Mouse (Mus musculus): ENCODE measurements around the gene Zfp385c. TPM values are rescaled to one million over a fixed set of nuclear protein-coding genes. Genes with fewer than 3 reads are reported as not detected.
"Not testable (repeated sequence)": the region's sequence is repeated elsewhere in the genome, so short reads cannot be mapped to it uniquely, and the experiment has no call there.

Gene Zfp385c
- total RNA-seq, 2 experiments from 2014 or later: 0.70 to 1.1 TPM

GRCm38 (mm10) chr11:100688443-100688842 lies 3.8 kb downstream of the Zfp385c start:
- no peak for DNase-seq

GRCm38 (mm10) chr11:100687265-100687664 lies 5.0 kb downstream of the Zfp385c start:
- no peak for DNase-seq

- DNase-seq: no peak
Measured at GRCm38 (mm10) chr11:100685371-100685770, 6.9 kb downstream of the Zfp385c start.

DNA sequence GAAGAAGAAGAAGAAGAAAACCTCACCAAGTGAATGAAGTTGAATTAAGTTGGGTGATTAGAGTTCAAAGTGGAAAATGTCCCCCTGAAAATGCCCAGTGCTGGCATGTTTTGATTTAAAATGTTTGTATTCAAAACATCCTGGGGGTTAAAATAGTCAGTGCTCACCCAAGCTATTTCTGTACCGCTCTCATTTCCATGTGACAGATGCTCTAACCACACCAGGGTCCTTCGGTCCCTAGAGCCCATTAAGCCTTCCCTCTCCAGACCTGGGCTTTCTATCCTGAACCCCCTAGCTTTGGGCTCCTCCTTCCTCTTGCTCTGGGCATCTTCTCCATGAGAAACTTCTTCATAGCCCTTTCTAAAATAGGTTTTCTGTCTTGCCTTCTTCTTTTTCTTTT lies 8.2 kb downstream of the Zfp385c start:
- DNase-seq: no peak

DNA sequence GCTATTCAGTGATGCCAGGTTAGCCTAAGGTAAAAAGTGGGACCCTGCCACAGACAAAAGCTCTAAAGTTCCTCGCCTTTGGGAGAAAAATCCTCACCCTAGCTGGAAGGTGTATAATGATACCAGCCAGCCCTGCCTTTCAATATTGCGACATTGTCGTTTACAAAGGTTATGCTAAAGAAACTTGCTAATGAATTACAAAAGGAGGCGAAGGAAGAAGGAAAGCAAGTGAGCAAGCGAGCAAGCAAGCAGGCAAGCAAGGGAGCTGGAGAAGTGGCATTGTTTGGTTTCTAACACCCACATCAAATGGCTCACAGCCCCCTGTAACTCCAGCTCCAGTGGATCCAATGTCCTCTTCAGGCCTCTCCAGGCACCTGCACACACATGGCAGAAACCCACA lies 9.7 kb downstream of the Zfp385c start:
- no peak for DNase-seq

DNA sequence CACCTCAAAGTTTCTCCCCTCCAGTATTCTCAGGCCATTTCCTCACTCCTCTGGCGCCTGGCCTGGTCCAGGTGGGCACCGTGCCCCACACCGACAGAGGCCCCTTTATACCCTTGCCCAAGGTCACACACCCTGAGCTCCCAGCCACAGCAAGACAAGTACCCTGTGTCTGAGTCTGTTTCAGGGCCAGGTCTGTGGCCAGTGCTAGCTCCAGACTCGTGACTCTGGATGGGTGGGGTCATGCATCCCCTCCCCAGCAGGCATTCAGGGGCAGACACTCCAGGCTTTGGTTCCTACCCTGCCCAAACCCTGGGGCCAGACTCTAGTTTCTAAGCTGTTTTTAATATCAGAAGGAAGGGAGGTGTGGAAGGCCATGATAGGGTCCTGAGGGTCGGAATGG lies 10.4 kb downstream of the Zfp385c start:
- DNase-seq: no peak

GRCm38 (mm10) chr11:100677810-100678209 lies 14.4 kb downstream of the Zfp385c start:
- no peak for DNase-seq

- DNase-seq: peak; percentile 73
Measured at GRCm38 (mm10) chr11:100673169-100673568, 19.1 kb downstream of the Zfp385c start.

- DNase-seq: no peak
Measured at GRCm38 (mm10) chr11:100671956-100672355, 20.3 kb downstream of the Zfp385c start.

GRCm38 (mm10) chr11:100671049-100671448 lies 21.2 kb downstream of the Zfp385c start:
- DNase-seq: no peak

DNA sequence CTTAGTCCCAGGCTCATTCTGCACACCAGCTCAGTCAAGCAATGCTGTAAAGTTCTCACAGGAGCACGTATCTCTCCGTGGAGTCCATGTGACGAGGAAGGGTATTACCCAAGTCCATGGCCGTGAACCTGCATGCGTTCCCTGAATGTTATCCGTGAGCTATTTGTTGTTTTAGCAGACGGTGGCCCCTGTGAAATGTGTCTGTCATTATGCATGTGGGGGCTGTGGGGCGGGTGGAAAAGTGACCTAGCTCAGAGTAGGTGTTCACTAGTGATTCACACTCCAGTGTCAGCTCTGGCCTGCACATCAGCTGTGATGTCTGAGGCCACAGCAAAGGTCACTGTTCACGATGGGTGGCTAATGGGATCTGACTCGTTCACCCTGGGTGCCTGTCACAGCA lies 32.4 kb downstream of the Zfp385c start:
- DNase-seq: no peak

GRCm38 (mm10) chr11:100656458-100656857 lies 35.8 kb downstream of the Zfp385c start:
- no peak for DNase-seq

DNA sequence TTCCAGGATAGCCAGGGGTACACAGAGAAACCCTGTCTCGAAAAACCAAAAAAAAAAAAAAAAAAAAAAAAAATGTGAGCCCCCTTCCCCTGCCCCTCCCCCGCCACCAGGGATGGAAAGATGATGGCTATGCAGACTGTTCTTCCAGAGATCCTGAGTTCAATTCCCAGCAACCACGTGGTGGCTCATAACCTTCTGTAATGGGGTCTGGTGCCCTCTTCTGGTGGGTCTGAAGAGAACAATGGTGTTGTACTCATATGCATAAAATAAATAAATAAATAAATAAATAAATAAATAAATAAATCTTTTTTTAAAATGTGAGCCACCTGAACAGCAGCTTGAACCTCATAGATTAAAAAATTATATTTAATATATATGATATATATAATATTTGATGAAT lies 36.7 kb downstream of the Zfp385c start:
- not testable (repeated sequence) for DNase-seq

DNA sequence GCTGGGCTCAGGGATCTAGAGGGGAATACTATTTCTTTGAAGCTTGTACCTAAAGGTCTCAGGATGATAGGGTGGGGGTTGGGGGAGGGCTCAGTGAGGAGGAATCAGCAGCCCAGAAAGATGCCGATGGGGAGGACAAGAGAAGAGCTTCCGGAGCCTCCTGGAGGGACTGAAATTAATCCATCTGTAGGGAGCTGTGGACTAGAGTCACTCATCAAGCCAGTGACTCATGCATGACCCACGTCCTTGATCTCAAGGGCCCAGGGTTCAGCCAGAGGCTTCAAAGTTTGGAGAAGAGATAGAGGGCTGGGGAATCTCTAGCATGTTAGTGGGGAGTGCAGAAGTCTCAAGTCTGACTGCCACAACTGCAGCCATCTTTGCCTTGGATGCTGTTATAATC lies 40.5 kb downstream of the Zfp385c start:
- DNase-seq: no peak

DNA sequence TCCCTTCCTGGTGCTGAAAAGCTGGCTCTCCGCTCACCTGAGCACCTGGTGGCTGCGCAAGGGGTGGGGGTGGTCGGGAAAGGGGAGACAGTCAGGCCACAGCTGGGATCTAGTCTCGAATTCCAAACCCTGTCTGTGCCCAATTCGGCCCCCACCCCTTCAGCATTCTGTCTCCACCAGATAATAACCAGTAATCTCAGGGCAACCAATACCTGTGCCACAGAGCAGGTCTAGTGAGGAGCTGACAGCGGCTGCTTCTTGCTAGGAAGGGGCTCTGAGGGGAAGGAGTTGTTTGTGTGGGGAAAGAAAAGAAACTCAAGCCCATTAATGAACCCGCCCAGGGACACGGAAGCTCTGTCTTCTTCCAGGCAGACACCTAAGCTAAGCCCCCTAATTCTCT lies 41.0 kb downstream of the Zfp385c start:
- DNase-seq: no peak

- no peak for DNase-seq
Measured at GRCm38 (mm10) chr11:100648405-100648804, 43.9 kb downstream of the Zfp385c start.

DNA sequence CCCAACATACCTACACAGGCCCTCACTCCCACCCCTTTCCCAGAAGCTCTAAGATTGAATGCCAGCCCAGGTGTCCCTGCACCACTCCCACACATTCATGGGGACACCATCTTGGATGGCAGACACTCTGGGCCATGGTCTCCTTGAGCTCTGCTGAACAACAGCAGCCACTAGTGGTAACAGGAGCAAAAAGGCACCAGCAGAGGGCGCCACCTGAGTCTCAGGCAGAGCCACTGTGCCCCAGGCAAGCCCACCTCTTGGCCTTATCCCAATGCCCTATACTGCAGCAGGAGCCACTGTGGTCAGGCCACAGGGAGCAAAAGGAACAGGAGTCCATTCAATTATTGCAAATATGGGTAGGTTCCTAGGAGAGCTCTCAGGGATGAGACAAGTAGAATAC lies 46.0 kb downstream of the Zfp385c start:
- DNase-seq: peak; percentile 65

DNA sequence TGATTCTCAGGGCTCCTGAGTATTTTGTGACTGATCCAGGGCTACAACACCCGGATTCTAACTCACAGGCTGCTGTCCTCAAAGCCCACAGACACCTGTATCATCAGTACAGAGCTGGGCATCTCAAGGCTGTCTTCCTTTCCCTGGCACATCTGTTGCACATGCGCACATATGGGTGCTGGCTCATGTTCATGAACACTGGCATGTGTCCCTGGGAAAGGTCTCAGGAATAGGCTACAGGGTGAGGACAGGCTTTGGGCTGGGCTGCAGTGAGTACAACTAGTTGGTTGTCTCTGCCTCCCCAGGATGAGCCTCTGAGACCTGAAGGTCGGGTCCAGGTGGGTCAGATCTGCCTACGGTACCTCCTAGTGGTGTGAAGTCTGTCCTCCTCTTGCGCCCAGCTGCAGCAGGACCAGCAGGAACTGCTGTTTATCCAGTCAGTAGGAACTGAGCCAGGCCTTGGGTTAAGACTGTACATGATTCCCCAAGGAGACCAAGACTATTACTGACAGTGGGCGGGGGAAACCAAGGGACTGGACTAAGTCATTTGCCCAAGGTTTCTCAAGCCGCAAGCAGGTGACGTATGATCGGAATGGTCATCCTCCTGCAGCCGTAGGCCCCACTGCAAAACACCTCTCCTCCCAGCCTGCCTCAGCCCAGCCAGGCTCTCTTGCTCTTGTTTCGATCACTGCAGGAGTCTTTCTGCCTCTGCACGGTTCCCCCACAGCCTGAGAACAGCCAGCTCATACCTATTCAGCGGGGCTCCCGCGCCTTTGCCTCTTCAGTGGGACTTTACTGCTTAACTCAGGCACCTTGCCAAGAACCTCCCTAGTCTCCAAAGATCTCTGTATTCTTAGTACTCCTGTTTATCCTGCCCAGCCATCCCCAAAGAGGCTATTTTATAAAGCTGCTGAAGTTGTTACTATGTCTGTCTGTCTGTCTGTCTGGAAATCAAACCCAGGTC lies 48.4 kb downstream of the Zfp385c start:
- DNase-seq: no peak

DNA sequence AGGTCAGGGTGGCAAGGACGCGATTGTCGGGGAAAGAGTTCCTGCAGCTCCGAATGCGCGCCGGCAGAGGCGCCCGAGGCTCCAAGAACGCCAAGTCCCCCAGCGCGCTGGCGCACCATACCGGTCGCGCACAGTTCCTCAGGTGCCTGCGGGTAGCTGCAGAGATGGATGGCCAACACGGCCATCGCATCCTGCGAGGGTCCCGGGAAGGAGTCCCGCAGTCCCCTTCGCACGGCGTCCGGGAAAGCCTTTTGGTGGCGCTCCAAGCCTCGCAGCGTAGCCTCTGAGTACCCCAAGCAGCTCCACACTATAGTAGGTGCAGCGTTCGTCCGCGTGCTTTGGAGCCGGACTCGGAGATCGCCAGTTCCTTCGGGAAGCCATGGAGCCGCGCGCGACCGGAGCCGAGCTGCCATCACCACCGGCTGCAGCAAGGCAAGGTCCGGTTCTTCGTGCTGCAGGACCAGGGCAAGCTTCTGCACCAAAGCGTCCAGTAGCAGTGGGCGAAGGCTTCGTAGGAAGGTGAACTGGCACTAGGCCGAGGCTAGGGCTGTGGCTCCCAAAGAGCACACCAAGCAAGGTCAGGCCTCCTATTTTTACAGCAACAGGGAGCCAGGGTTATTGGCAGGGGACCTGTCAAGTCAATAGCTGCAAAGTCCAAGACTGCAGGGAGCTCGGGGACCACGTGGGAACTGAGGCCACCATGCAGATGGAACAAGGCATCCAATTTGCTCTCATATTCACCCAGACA lies 51.9 kb downstream of the Zfp385c start:
- peak; percentile 55 for DNase-seq

DNA sequence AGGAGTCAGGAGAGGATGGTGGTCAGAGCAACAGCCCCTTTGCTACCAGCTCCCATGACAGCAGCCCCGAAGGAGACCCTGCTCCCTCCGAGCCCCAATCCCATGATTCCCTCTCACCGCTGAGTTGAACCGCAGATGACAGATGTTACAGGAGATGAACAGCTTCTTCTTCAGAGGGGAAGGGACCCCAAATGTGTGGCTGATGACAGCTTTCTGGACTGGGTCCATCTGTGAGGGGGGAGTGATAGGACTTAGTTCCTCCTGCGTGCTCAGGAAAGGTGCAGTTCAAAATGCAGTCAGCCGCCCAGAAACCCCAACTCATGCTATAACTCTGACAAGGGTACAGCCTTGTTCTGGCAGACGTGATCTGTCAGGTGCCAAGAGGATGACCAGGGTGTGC lies 57.7 kb downstream of the Zfp385c start:
- DNase-seq: no peak

GRCm38 (mm10) chr11:100628862-100629352 lies 63.3 kb downstream of the Zfp385c start:
- DNase-seq: peak; percentile 68

DNA sequence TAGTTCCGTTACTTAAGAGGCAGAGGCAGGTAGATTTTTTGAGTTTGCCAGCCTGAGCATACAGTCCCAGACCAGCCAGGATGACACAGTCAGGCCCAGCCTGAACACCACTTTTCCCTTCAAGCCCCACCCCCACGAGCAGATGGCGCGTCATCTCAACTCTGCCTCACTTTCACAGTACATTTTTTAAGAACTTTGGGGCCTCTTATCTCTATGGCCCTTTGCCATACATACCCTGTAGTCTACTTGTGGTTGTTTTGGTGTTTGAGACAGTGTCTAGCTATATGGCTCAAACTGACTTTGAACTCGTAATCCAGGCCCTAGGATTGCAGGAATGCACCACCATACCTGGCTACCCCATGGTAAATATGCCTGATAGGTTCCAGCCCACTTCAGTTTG lies 64.2 kb downstream of the Zfp385c start:
- DNase-seq: no peak

DNA sequence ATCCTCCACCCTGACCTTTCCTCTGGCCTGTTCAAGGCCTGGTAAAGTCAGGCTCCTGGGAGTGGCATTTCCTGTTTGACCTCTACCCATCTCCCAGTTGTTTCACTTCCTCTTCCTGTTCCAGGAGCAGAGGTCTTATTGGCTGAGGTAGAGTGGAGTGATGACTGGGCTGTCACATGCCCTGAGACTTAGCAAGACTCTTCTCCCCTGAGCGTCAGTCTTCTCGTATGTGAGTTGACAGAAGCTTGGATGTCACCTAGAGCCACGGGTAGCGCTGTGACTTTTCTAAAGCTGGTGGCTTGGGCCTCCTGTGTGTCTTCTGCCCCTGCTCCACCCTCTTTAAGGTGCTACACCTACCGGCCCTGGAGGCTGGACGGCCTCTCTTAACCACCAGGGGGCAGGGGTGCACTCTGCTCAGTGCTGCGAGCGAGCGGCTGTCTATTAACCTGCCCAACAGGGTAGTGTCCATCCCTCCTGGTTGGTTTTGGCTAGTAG lies 65.5 kb downstream of the Zfp385c start:
- peak; percentile 84 for DNase-seq

All from gastrocnemius, postnatal 10 days (tissue).